Mouse (Mus musculus): ENCODE measurements at regions not wholly inside any gene's neighbourhood (a gene's known extent, or its start where the extent isn't known, plus 50 kb on each side); places are given as distances from the start of the nearest gene placed in this dataset.

DNA sequence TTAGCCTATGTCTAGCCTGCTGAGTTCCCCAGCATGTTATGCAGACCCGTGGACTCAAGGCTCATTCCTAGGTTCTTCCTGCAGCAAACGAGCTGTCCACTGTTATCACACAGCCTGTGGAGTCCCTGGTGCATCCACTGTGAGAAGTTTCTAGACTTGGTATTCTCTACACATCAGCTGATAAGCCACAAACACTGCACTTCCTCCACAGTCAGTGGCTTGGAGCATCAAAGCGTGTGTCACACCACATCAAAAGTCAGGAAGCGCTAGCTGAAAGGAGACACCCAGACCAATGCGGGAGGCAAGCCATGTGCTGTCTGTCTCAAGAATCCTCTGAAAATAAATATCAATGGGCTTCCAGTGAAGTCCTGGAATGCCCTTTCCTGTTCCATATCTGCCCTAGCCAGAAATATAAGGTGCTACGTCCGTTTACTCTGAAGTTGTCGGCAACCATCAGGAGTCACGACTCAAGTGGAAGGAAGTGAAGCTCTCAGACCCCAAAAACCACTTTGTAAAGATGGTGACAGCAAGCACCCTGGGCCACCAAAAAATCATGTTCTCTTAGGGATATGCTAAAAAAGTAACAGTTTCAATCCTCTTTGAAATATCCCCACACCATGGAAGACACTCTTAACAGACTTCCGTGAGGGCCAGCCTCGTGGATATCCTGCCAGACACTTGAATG, 227.7 kb downstream of the Adgrl2 start:
- TF ChIP-seq POLR2A (IDR thresholded peaks at IDR 0.05; ENCODE audit: low read depth, low read length) (no peak), CTCF (IDR thresholded peaks at IDR 0.05; ENCODE audit: extremely low read depth, insufficient read length, insufficient replicate concordance, low read depth, low read length) (no peak)
- WGBS: 71% methylated on average over 11 of the region's 11 CpGs
- Histone ChIP-seq H3K27me3 (ENCODE audit: control insufficient read depth, insufficient read depth, low read length) (no peaks in the 10 kb centered on the region), H3K4me1 (ENCODE audit: control insufficient read depth, insufficient read depth, insufficient read length, low read length) (no peaks in the 10 kb centered on the region; the same call in 1 of the 2 replicates), H3K4me3 (ENCODE audit: low read depth, low read length) (no peak overlapping the region), H3K36me3 (ENCODE audit: control insufficient read depth, insufficient read depth, low read length) (no peaks in the 10 kb centered on the region), H3K27ac (ENCODE audit: insufficient read depth, low read depth, low read length) (no peak overlapping the region)

DNA sequence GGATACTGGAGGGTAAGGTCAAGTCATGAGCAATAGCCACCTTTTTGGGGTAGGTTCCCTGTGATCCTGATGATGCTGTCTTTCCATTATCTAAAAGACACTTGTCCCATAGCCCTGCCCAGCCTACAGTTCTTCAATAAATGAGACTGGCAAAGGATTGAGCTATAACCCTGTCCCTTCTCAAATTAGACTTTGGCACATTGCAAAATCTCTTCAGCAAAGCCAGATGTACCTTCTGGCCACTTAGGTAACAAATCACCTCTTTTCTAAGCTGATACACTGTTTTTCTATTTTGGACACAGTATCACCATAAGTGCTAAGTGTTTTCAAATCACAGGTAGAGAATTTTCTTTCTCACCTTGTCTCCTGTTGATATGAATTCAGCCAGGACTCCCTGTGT, 228.8 kb downstream of the Adgrl2 start:
- Histone ChIP-seq H3K4me1 (ENCODE audit: control insufficient read depth, insufficient read depth, insufficient read length, low read length) (no peaks in the 10 kb centered on the region; the same call in 1 of the 2 replicates), H3K36me3 (ENCODE audit: control insufficient read depth, insufficient read depth, low read length) (no peaks in the 10 kb centered on the region), H3K4me3 (ENCODE audit: low read depth, low read length) (no peak overlapping the region), H3K27me3 (ENCODE audit: control insufficient read depth, insufficient read depth, low read length) (no peaks in the 10 kb centered on the region), H3K27ac (ENCODE audit: insufficient read depth, low read depth, low read length) (no peak overlapping the region)
- no peak for TF ChIP-seq CTCF (IDR thresholded peaks at IDR 0.05; ENCODE audit: extremely low read depth, insufficient read length, insufficient replicate concordance, low read depth, low read length)
- no peak for TF ChIP-seq POLR2A (IDR thresholded peaks at IDR 0.05; ENCODE audit: low read depth, low read length)

DNA sequence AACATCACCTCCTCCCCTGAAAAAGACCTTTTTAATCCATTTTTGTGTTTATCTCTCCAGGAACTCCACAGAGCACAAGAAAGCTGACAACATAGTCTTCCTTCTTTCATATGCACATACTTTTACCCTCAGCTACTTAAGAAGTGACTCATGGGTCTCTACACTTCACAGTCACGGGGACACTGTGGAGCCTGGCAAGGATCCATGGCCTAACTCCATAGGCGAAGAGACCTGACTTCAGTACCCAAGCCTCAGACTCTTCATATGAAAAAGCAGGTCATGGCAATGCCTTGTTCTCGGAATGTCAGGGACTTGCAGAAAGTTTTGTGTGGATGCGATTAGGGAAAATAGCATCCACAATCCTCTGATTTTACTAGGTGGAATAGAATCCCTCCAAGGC, 230.9 kb downstream of the Adgrl2 start:
- 84% methylated on average over 4 of the region's 4 CpGs for WGBS
- Histone ChIP-seq H3K4me1 (ENCODE audit: control insufficient read depth, insufficient read depth, insufficient read length, low read length) (no peaks in the 10 kb centered on the region; the same call in 1 of the 2 replicates), H3K4me3 (ENCODE audit: low read depth, low read length) (no peak overlapping the region), H3K27me3 (ENCODE audit: control insufficient read depth, insufficient read depth, low read length) (no peaks in the 10 kb centered on the region), H3K27ac (ENCODE audit: insufficient read depth, low read depth, low read length) (no peak overlapping the region), H3K36me3 (ENCODE audit: control insufficient read depth, insufficient read depth, low read length) (no peaks in the 10 kb centered on the region)
- TF ChIP-seq CTCF (IDR thresholded peaks at IDR 0.05; ENCODE audit: extremely low read depth, insufficient read length, insufficient replicate concordance, low read depth, low read length) (no peak), POLR2A (IDR thresholded peaks at IDR 0.05; ENCODE audit: low read depth, low read length) (no peak)

DNA sequence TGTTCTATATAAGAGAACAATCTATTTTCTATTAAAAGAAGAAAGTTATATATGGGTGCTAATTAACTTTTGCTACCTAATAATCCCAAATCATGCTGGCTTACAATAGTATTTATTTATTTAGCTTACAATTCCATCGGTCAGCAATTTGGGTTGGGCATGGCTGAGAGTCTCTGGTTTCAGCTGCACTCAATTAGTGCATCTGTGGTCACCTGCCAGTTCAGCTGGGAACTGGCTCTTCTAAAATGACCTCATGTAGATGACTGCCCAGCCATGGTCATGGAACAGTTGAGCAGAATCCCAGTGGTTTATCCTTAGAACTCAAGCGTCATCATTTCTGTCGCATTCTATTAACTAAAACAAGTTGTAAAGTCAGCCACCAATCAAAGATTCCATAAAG, 244.1 kb downstream of the Adgrl2 start:
- Histone ChIP-seq H3K36me3 (ENCODE audit: control insufficient read depth, insufficient read depth, low read length) (no peaks in the 10 kb centered on the region), H3K27me3 (ENCODE audit: control insufficient read depth, insufficient read depth, low read length) (no peaks in the 10 kb centered on the region), H3K27ac (ENCODE audit: insufficient read depth, low read depth, low read length) (no peak overlapping the region), H3K4me1 (ENCODE audit: control insufficient read depth, insufficient read depth, insufficient read length, low read length) (no peaks in the 10 kb centered on the region), H3K4me3 (ENCODE audit: low read depth, low read length) (no peak overlapping the region)
- WGBS: 92% methylated on average over 3 of the region's 3 CpGs
- TF ChIP-seq CTCF (IDR thresholded peaks at IDR 0.05; ENCODE audit: extremely low read depth, insufficient read length, insufficient replicate concordance, low read depth, low read length) (no peak), POLR2A (IDR thresholded peaks at IDR 0.05; ENCODE audit: low read depth, low read length) (no peak)

DNA sequence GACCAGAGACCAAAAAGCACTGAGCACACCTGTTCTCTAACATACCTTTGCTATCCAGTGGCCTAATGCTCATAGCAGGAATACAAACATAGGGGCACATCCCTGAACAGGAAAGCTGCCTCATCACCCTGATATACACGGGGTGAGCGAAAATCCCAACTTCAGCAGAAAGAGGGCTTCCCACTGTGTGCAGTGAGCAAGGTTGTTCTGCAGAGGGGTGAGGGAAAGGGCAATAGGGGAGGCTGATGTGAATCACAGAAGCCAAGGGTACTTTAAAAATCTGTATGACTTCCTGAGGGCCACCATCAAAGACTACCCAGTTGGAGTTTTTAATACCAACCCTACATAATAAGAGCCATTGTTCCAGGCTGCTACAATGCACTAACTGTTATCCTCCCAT, 245.7 kb downstream of the Adgrl2 start:
- H3K4me1 ChIP-seq (ENCODE audit: control insufficient read depth, insufficient read depth, insufficient read length, low read length): no peaks in the 10 kb centered on the region
- whole genome bisulfite sequencing: 77% methylated on average over 2 of the region's 2 CpGs
- H3K4me3 ChIP-seq (ENCODE audit: low read depth, low read length): no peak overlapping the region
- H3K27ac ChIP-seq (ENCODE audit: insufficient read depth, low read depth, low read length): no peak overlapping the region
- no peaks in the 10 kb centered on the region for H3K36me3 ChIP-seq (ENCODE audit: control insufficient read depth, insufficient read depth, low read length)
- H3K27me3 ChIP-seq (ENCODE audit: control insufficient read depth, insufficient read depth, low read length): no peaks in the 10 kb centered on the region
- no peak for TF ChIP-seq POLR2A (IDR thresholded peaks at IDR 0.05; ENCODE audit: low read depth, low read length)
- no peak for TF ChIP-seq CTCF (IDR thresholded peaks at IDR 0.05; ENCODE audit: extremely low read depth, insufficient read length, insufficient replicate concordance, low read depth, low read length)

DNA sequence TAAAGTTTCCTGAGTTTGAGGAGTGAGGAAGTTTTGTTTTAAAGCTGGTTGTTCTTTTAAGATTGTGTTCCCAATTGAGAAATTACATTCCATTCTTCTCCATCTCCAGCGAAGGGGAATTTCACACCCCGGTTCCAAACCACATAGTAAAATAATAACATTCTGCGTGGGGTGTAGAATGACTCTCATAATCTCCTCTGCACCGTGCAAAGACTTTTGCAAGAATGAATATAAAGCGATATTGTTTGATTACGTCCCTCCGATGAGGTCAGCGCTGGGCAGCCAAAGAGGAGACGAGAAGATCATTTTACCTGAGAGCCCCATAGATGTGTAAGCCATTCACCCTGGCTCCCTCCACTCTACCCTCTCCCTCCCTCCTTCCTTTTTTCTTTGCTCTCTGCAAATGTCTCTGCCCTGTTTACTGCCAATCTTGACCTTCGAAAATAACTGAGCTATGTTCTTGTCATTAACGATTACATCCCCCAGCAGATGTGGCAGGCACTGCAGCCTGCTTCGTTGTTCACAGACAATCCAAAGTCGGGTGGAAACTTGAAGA, 256.1 kb downstream of the Adgrl2 start:
- no peak overlapping the region for H3K27ac ChIP-seq (ENCODE audit: insufficient read depth, low read depth, low read length)
- TF ChIP-seq POLR2A (IDR thresholded peaks at IDR 0.05; ENCODE audit: low read depth, low read length) (no peak), CTCF (IDR thresholded peaks at IDR 0.05; ENCODE audit: extremely low read depth, insufficient read length, insufficient replicate concordance, low read depth, low read length) (no peak)
- H3K4me1 ChIP-seq (ENCODE audit: control insufficient read depth, insufficient read depth, insufficient read length, low read length): peaks cover 7% of the 10 kb centered on the region; the same call in 1 of the 2 replicates
- WGBS: 85% methylated on average over 13 of the region's 13 CpGs
- H3K36me3 ChIP-seq (ENCODE audit: control insufficient read depth, insufficient read depth, low read length): no peaks in the 10 kb centered on the region
- no peak overlapping the region for H3K4me3 ChIP-seq (ENCODE audit: low read depth, low read length)
- H3K27me3 ChIP-seq (ENCODE audit: control insufficient read depth, insufficient read depth, low read length): no peaks in the 10 kb centered on the region

DNA sequence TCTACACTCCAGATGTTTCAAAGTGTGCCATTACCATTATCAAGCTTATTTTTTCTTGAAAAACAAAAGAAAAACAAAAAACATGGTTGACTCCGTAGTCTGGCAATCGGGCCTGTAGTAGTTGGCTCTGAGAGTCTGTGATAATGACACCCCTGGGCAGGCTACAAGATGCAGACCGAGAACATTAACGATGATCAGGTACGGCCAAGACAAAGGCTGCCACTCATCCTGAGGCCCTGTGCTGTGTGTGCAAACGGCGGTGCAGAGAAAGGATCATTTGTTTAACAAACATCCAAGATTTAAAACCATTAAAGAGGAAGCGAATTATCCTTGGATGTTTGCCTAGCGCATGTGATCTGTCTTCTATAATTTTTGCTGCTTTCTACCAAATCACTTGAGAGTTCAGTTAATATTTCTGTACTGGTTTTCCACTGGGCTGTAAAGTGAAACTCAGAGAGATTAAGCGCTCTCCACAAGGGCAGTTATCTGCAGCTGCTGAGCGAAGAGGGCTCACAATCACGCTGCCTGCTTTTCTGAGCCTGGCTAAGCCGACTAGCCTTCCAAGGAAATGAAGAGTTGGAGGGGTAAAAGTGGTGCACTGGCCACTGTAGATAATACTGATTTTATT, 257.0 kb downstream of the Adgrl2 start:
- H3K36me3 ChIP-seq (ENCODE audit: control insufficient read depth, insufficient read depth, low read length): no peaks in the 10 kb centered on the region
- H3K27ac ChIP-seq (ENCODE audit: insufficient read depth, low read depth, low read length): no peak overlapping the region
- no peaks in the 10 kb centered on the region for H3K27me3 ChIP-seq (ENCODE audit: control insufficient read depth, insufficient read depth, low read length)
- H3K4me1 ChIP-seq (ENCODE audit: control insufficient read depth, insufficient read depth, insufficient read length, low read length): peaks cover 7% of the 10 kb centered on the region; the same call in 1 of the 2 replicates
- H3K4me3 ChIP-seq (ENCODE audit: low read depth, low read length): no peak overlapping the region
- 40% methylated on average over 13 of the region's 13 CpGs for WGBS
- TF ChIP-seq POLR2A (IDR thresholded peaks at IDR 0.05; ENCODE audit: low read depth, low read length) (no peak), CTCF (IDR thresholded peaks at IDR 0.05; ENCODE audit: extremely low read depth, insufficient read length, insufficient replicate concordance, low read depth, low read length) (no peak)
